Mouse (Mus musculus) spleen, postnatal 36 days (tissue): ENCODE measurements around the gene Pde1a.

ENCODE experiments used
- DNase-seq, 2 experiments: peaks; one replicate each; pipeline ENCODE4 v3.0.0; 2022; ENCODE audit warnings: low spot score in 2 of 2, mixed read lengths in 1 of 2

The Pde1a gene

GRCm38 (mm10) chr2:79815708-79816484 lies 313.4 kb downstream of the Pde1a start:
- DNase-seq: no peak

GRCm38 (mm10) chr2:79798627-79799026 lies 330.6 kb downstream of the Pde1a start:
- no peak for DNase-seq

- no peak for DNase-seq
Measured at GRCm38 (mm10) chr2:79797444-79797843, 331.8 kb downstream of the Pde1a start.

GRCm38 (mm10) chr2:79793186-79793585 lies 336.1 kb downstream of the Pde1a start:
- DNase-seq: no peak

- no peak for DNase-seq
Measured at GRCm38 (mm10) chr2:79786467-79786866, 342.8 kb downstream of the Pde1a start.

- DNase-seq: no peak
Measured at GRCm38 (mm10) chr2:79785541-79786134, 343.6 kb downstream of the Pde1a start.
